Mouse (Mus musculus): ENCODE results near the gene Gm6482. TPM values are rescaled to one million over a fixed set of nuclear protein-coding genes. Genes with fewer than 3 reads are reported as not detected.
"Not testable (repeated sequence)": the region's sequence is repeated elsewhere in the genome, so short reads cannot be mapped to it uniquely, and the experiment has no call there.

Gm6482 gene
- not detected in 2 replicates for polyA plus RNA-seq (2015; fragmentation: Nextera tagmentation; extraction: Ambion mirVana)

DNA sequence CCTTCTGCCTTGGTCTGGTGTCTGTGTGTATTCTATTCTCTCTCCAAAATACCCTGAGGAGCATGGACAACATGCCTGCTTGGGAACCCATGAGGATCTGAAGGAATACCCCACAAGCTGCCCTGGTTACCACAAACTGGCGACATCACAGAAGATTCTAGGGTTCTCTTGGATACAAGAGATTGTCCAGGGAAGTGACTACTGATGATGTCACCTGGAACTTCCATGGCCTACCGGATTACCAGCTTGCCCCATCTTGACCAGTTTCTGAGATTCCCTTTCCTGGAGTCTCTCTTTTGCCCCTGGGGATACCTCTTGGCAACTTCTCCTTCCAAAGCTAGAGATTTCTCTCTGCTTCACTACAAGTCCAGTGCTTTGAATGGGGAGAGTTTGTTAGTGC is at the start of gene Gm6482:
Gm6482 (minus strand) TSS at position 101 of the 400 bp plus-strand sequence.
- H3K9ac ChIP-seq; H3K4me3 ChIP-seq; H3K4me2 ChIP-seq; H3K27ac ChIP-seq; H3K36me3 ChIP-seq; ATAC-seq (ENCODE audit: low FRiP score); H3K9me3 ChIP-seq; H3K27me3 ChIP-seq; H3K4me1 ChIP-seq (replicated peaks): not testable (repeated sequence)
- WGBS = 100% methylated on average over 1 of the region's 2 CpGs

DNA sequence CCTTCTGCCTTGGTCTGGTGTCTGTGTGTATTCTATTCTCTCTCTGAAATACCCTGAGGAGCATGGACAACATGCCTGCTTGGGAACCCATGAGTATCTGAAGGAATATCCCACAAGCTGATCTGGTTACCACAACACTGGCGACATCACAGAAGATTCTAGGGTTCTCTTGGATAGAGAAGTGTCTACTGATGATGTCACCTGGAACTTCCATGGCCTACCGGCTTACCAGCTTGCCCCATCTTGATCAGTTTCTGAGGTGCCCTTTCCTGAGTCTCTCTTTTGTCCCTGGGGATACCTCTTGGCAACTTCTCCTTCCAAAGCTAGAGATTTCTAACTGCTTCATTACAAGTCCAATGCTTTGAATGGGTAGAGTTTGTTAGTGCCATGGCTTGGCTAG is 45.3 kb upstream of the Gm6482 start, which contains the start of gene Gm7954:
Gm7954 (minus strand) TSS at position 101 of the 400 bp plus-strand sequence.
- H3K9me3 ChIP-seq; H3K4me3 ChIP-seq; ATAC-seq (ENCODE audit: low FRiP score); H3K27ac ChIP-seq; H3K36me3 ChIP-seq; H3K4me2 ChIP-seq; H3K9ac ChIP-seq; H3K27me3 ChIP-seq; H3K4me1 ChIP-seq (replicated peaks): not testable (repeated sequence)
- no CpG with 5 or more reads among the region's 2 CpGs for WGBS

DNA sequence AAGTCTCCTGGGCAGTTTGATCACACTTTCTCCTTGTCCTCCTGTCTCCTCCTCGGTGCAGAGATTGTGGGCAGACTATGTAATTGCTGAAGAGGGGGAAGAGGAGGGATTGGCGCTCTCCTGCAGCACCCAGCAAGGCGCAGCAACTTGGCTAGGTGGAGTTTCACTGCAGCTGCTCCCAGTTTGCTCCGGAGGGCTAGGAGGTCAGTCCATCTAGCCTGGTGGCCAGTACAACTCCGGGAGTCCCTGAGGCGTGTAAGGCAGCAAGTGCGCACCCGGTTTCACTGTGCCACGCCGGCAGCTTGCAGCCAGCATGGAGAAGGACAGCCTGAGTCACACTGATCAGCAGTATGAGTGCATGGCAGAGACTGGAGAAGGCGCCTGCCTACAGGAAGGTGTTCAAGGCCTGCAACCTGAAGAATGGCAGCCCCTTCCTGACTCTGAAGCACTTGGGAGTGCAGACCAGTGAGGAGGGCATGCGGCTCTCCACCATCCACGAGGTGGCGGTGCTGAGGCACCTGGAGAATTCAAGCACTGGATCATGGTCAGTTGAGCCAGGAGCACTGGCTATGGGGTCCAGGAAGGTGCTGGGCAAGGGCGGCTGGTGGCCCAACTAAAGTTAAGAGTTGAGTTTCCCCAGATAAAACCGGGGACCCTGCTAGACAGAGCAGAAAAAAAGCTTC is 17.5 kb upstream of the Gm6482 start:
- not testable (repeated sequence) for H3K27ac ChIP-seq; H3K27me3 ChIP-seq; H3K9ac ChIP-seq; H3K4me3 ChIP-seq; H3K4me1 ChIP-seq (replicated peaks); H3K9me3 ChIP-seq; H3K36me3 ChIP-seq; ATAC-seq (ENCODE audit: low FRiP score)
- 15% methylated on average over 13 of the region's 16 CpGs for WGBS
- H3K4me2 ChIP-seq = peak overlapping the region; percentile 30

DNA sequence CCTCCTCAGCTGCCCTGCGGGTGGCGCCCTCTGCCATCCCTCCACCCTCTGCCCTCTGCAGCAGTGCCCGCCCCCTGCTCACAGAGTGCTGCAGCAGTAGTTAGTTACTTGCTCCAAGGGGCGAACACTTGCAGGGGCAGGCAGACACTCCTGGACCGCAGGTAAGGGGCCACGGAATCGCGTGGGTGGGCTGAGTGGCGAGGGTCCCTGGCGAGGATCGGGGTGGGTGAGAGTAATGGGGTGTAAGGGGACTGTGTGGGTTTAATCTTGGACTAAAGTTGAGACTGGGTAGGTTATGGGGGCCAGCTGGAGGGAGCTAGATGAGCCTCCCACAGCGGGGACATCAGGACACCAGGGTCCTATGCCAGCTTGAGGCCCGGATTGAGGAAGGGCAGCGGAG is 16.6 kb upstream of the Gm6482 start:
- H3K9ac ChIP-seq; ATAC-seq (ENCODE audit: low FRiP score); H3K27me3 ChIP-seq; H3K36me3 ChIP-seq; H3K4me1 ChIP-seq (replicated peaks); H3K9me3 ChIP-seq; H3K27ac ChIP-seq; H3K4me3 ChIP-seq: not testable (repeated sequence)
- WGBS = 8% methylated on average over 14 of the region's 14 CpGs
- peak overlapping the region; percentile 30 for H3K4me2 ChIP-seq

DNA sequence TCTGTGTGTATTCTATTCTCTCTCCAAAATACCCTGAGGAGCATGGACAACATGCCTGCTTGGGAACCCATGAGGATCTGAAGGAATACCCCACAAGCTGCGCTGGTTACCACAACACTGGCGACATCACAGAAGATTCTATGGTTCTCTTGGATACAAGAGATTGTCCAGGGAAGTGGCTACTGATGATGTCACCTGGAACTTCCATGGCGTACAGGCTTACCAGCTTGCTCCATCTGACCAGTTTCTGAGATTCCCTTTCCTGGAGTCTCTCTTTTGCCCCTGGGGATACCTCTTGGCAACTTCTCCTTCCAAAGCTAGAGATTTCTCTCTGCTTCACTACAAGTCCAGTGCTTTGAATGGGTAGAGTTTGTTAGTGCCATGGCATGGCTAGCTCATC is 21.8 kb downstream of the Gm6482 start, which contains the start of gene Gm7945:
Gm7945 (minus strand) TSS at position 101 of the 400 bp plus-strand sequence.
- not testable (repeated sequence) for H3K27me3 ChIP-seq; H3K4me1 ChIP-seq (replicated peaks); ATAC-seq (ENCODE audit: low FRiP score); H3K9me3 ChIP-seq; H3K4me3 ChIP-seq; H3K9ac ChIP-seq; H3K27ac ChIP-seq; H3K36me3 ChIP-seq; H3K4me2 ChIP-seq
- WGBS = no CpG with 5 or more reads among the region's 3 CpGs

Other genes starting within 250 kb of the Gm6482 start
- gene Sftpd, start 223.1 kb downstream of the Gm6482 start, polyA plus RNA-seq (2015; fragmentation: Nextera tagmentation; extraction: Ambion mirVana) = not detected in 2 replicates
- gene Gm2832, start 129.5 kb downstream of the Gm6482 start, polyA plus RNA-seq (2015; fragmentation: Nextera tagmentation; extraction: Ambion mirVana) = 0.16 and 0.17 TPM in 2 replicates
- not detected in 2 replicates for gene Gm5798, start 59.7 kb downstream of the Gm6482 start, polyA plus RNA-seq (2015; fragmentation: Nextera tagmentation; extraction: Ambion mirVana)
- 0.23 TPM in 1 of 2 replicates, not detected in the other for gene Gm7945, start 21.9 kb downstream of the Gm6482 start, polyA plus RNA-seq (2015; fragmentation: Nextera tagmentation; extraction: Ambion mirVana)
- not detected in 2 replicates for gene Gm7954, start 45.2 kb upstream of the Gm6482 start, polyA plus RNA-seq (2015; fragmentation: Nextera tagmentation; extraction: Ambion mirVana)
- not detected in 2 replicates for gene Gm3486, start 81.2 kb upstream of the Gm6482 start, polyA plus RNA-seq (2015; fragmentation: Nextera tagmentation; extraction: Ambion mirVana)
- not detected in 2 replicates for gene Gm7970, start 147.3 kb upstream of the Gm6482 start, polyA plus RNA-seq (2015; fragmentation: Nextera tagmentation; extraction: Ambion mirVana)
- gene 1700049E17Rik2, start 164.9 kb upstream of the Gm6482 start, polyA plus RNA-seq (2015; fragmentation: Nextera tagmentation; extraction: Ambion mirVana) = not detected in 2 replicates
- not detected in 2 replicates for gene Gm3072, start 216.3 kb upstream of the Gm6482 start, polyA plus RNA-seq (2015; fragmentation: Nextera tagmentation; extraction: Ambion mirVana)
- gene Gm3676, start 238.2 kb upstream of the Gm6482 start, polyA plus RNA-seq (2015; fragmentation: Nextera tagmentation; extraction: Ambion mirVana) = not detected in 2 replicates